Mouse (Mus musculus) thymus, postnatal 4 days (tissue): Measurements from ENCODE around the gene Sapcd2.
A peak's percentile ranks its signal among the peaks of the same experiment; 100 is the strongest.

Source experiments
- DNase-seq: peaks from one replicate; pipeline ENCODE4 v3.0.0; 2021

Gene Sapcd2

DNA sequence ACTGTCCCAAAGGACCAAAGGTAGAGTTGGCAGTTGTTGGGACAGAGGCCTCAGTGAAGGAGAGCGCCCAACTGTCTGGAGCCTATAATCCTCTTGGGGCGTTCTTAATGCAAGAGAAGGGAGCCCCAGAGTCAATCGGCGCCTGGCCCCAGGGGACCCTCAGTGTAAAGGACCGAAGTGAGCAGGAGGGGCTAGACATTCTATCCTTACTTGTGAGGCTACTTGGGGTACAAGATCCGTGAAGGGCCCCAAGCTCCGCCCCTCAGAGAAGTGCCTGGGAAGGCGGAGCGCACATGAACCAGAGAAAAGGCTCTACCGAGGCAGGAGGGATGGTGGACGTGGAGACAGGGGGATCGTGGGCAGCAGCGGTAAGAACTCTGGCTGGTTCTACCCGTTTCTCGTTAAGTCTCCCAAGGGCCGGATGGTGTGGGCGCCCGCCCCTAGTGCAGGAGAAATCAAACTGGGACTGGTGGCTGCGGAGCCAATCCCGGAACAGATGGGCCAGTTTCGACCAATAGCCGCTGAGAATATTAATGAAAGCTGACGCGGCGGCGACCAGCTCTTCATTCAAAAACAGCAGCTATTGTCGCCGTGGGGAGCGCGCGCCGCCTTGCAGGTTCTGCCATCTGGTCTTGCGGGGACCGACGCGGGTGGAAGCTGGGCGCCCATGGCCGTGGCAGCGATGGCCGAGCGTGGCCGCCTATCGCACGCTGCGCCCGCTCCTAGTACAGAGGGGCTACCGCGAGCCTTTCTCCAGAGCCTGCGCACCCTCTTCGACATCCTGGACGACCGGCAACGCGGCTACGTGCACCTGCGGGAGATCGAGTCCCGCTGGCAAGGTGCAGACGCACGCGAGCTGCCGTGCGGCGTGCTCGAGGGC, at the start of gene Sapcd2:
TSS of gene Sapcd2 (plus strand) at position 558 of the 880 bp plus-strand sequence.
- peak; percentile 81 for DNase-seq

DNA sequence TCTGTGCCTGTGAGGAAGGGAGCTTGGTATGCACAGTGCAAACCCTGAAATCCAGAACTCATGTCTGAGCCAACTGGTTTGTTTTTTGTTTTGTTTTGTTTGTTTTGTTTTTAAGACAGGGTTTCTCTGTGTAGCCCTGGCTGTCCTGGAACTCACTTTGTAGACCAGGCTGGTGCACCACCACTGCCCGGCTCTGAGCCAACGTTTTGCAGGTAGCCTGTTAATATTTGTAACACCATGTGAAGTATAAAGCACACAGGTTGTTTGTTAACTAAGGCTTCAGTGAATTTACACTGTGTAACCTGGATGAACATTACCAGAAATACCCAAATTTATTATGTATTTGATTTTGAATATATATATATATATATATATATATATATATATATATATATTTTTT, 46.1 kb upstream of the Sapcd2 start:
- no peak for DNase-seq

DNA sequence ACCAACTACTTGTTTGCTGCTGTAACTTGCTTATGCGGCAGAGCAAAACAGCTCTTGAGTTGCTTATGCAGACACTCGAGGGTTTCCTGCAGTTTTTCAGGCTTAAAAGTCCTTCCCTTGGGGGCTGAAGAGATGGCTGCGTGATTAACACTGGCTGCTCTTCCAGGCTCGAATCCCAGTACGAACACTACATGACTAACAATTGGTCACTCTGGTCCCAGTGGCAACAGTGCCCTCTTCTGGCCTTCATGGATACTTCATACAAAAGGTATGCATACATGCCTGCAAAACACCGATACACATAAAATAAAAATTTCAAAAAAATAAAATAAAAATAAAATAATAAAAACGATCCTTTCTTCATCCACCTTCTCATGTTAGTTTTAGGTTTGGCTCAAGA, 43.7 kb upstream of the Sapcd2 start:
- DNase-seq = peak; percentile 33

DNA sequence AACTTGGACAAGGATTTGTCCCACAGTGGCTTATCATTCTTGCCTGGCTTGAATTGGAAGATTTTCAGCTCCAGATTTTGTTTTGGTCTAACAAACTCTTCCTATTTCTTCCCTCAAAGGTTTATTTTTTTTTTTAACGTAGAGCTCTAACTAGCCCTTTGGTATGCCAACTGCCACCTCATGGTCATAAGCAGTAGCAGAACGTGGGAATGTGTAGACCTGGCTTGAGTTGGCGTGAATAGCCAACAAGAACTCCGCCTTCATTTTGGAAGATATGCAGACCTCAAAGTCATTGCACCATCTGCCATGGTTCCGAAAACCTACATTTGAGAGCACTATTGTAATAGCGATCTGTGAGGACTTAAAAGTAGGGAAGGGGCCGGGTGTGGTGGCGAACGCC, 40.7 kb upstream of the Sapcd2 start:
- DNase-seq = no peak

DNA sequence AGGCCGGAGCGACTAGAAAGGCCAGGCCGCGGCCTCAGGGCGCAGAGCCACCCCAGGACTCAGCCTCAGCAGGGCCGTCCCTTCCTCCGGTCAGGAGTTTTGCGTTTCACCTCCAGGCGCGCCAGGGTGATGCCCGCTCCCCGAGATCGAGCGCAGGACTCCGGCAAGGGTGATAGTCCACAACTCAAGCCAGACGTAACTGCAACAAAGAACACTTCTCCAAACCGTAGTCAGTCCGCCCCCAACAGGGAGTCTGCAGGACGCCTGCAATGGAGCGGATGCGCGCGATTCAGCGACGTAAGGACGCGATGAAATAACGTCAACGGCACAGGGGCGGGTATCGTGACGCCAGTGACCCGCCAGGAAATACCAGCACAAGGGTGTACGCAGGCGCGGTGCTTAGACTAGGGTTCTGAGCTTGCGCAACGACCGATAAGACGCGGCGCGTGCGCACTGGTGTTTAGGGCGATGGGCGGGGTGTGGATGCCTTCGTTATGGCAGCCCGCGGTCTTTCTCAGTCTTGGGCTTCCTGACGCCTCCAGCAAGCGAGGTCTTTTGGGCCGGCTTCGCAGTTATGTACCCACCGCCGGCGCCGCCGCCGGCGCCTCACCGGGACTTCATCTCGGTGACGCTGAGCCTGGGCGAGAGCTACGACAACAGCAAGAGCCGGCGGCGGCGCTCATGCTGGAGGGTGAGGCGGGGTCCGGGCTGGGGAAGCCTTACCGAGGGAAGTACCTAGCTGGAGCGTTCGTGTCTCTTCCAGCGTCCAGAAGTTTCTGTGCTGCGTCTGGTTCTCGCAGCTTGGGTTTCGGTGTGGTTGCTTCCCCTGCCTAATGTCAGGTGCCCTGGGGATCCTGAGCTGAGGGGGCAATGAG, 39.6 kb upstream of the Sapcd2 start, which contains the start of gene Man1b1:
TSS of gene Man1b1 (plus strand) at position 53 of the 875 bp plus-strand sequence.
- peak; percentile 100 for DNase-seq

DNA sequence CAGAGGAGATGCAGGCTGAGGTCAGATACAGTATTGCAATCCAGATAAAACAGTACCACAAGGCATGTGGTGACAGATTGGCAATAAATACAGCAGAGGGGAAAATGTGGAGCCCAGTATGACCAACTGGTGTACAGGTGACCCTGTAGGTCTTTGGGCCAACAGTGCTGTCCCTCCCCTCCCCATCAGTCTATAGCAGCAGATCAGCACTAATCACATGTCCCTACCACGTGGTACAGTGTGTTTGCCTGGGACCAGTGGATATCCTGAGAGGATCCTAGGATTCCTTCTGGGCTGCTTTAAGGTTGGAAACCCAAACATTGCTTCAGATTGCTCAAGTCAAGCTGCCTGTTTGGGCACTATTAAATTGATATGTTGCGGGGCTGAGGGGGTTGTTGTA, 38.6 kb upstream of the Sapcd2 start:
- no peak for DNase-seq

DNA sequence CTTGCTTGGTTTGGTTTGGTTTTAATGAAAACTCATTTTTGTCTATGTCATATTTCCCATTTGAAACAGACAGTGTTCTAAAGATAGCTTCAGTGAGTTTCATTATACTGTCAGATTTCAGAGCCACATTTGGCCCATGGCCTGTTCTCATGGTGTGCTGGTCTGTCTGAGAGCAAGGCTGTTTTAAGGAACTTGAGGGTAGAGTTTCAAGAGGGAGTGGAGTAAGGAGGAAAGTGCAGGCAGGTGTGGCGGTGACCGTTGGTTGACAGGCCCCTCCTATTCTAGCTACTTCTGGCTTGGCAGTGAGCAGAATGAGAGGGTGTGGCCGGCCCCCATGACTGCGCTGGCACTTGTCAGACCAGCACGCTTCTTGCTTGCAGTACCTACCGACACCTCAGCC, 33.8 kb upstream of the Sapcd2 start:
- DNase-seq = no peak

DNA sequence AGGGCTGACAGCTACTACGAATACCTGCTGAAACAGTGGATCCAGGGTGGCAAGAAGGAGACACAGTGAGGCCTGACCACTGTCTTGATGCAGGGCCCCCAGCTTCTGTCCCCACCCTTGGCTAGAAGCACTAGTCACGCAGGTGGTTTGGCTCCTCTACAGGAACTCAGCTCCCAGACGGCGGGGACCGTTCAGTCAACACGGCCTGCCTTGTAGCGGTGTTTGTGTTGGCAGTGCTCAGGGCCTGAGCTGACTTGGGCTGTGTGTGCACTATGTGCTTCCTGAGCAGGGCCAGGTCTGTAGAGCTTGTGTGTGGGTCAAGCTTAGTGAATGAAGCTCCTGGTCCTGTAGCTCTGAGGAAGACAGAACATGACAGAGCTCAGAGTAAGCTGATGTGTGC, 24.0 kb upstream of the Sapcd2 start:
- no peak for DNase-seq

DNA sequence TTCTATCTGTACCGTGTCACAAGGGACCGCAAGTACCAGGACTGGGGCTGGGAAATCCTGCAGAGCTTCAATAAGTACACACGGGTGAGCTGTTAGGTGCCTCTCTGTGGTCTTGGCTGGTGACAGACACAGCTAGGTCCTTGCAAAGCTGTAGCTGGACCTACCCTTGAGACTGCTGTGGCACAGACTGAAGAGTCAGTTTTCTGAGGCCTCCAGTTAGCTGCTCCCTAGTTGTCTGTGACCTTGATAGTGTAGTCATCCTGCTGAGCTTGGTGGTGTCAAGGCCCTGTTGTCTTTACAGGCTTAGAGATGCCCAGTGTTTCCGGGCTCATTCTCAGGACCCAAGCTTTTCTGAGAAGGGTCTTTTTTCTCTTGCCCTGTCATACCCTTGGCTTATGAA, 22.6 kb upstream of the Sapcd2 start:
- no peak for DNase-seq

DNA sequence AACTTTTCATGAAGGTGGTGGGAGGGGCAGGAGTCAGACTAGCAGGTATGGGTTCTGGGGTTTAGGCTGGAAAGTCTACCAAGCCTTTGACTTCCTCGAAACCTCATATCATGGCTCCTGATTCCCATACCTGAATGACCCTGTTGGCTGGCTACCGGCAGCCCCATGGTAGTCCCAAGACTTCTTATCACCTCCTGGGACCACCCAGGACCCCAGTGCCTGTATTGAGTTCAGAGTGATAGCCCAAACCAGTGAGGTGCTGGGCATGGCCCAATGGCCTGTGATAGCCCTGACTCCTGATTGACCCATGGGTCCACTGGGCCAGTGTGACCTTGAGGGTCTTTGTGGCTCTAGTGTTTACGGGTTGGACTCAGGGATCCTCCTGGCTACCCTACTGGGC, 21.4 kb upstream of the Sapcd2 start:
- DNase-seq = no peak

DNA sequence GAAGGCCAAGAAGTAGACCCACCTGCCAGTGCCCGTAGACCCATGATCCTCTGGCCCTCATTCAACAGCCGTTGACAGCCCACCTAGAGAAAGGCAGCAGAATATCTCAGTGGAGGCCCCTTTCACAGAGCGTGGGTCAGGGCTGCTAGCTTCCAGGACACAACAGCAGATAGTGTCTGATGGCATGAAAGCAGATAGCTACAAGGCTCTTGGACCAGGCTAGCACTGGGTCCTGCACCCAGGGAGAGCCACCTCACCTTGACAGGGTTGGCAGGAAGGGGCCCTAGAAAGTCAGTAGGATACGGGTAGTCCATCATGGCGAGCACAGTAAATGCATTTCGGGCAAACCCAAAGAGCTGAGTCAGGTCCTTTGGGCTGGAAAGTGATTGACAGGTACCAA, 17.9 kb upstream of the Sapcd2 start:
- no peak for DNase-seq

DNA sequence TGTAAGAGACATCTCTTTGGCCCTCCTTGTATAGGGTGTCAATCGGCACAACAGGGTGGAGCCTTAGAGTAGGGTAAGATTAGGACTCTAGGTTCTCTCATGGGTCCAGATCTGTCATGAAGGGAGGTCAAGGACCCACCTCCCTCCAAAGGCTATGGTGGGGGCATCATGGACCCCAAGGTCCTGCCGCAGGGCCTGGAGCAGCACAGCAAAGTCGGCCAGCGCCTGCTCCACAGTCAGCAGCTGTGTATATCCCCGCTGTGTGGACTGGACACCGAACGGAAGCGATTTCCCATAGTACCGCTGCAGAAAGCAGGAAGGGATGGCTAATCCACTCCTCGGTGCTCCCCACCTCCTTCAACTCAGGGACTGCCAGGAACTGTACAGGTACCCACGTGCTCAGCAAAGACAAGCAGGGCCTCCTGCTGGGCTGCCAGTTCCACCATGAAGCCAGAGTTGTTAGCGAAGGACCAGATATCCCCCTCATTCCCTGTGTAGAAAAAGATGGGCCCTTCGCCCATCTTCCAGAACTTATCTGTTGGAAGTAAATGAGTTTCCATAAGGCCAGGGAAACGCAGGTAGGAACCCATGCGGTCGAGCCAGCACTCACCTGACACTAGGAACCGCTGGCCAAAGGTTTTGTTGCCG, 16.6 kb upstream of the Sapcd2 start:
- DNase-seq = no peak

DNA sequence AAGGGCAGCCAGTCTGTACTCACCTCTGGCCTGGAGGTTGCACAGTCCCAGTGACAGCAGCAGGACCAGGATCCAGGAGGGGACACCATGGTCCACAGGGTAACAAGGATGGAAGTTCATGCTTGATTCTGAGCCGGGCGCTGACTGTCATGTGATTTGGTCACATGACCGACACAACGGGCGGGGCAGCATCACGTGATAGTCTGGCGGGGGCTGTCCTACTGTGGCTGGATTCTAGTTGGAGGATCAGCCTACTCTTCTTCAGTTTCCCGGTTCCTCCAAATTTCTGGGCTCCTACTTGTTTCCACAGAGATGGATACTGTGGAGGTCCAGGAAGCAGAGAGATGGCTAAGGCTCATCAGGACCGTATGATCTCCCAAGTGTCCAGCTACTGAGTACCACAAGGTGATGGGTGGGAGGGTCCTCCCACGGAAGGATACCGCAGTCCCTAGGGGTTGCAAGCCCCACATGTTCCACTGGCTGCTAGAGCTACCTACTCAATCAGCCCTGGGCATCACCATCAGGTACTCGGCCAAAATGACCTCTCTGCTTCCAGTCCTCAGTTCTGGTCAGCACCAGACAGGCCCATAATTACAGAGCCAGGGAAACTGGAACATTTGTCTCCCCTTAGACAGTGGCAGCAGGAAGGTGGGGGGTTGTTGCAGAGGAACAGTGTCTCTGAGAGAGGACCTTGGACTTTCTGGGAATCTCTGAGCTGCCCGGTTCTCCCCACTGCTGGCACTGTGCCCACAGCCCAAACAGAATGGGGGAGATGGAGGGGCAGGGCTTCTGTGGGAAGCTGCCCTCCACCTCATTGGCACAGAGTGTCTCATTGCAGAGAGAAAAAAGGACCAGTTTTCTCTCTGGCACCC, 15.7 kb upstream of the Sapcd2 start, which contains the start of gene Dpp7:
TSS of gene Dpp7 (minus strand) at position 152 of the 872 bp plus-strand sequence.
- peak; percentile 79 for DNase-seq

DNA sequence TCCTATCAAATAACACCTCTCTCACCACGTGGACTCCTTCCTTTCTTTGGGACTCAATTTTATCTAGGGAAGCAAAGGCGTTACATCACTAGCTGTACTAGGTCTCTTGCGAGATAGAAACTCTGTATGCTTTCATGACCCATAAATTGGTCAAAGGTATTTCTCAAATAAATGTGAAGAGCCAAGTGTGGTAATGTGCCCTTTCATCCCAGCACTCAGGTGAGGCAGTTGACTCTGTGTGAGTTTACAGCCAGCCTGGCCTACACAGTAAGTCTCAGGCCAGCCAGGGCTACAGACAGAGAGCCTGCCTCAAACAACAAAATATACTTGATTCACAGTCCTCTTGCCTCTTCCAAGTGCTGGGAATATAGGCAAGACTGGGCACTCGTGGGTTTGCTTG, 12.3 kb upstream of the Sapcd2 start:
- no peak for DNase-seq

DNA sequence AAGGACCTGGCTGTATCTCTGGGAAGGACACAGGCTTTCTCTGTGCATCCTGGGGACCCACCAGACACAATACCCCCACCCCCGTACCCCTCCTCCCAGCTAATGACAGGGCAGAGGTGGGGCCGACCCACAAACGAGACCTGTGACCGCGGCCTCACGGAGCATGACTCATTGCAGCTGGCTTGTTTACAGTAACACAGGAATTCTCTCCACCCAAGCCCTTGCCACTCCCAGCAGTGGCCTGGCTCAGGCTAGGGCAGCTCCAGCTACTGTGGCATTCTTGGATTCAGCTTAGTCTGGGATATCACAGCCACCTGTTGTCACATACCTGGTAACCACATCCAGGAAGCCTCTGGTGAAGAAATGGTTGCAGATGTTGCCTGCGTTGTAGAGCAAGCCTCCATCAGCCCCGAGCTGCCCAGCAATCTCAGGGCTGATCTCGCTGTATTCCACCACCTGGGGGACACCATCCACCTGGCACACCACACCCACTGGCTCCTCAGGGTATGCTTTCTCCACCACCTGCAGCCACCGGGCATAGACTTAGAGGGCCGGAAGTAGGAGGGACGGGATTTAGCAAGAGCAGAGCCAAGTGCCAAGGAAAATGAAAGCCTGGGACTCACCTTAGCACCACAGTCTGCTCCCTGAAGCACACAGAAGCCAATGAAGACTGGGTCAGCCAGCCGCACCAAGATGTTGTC, 8.5 kb upstream of the Sapcd2 start:
- no peak for DNase-seq

DNA sequence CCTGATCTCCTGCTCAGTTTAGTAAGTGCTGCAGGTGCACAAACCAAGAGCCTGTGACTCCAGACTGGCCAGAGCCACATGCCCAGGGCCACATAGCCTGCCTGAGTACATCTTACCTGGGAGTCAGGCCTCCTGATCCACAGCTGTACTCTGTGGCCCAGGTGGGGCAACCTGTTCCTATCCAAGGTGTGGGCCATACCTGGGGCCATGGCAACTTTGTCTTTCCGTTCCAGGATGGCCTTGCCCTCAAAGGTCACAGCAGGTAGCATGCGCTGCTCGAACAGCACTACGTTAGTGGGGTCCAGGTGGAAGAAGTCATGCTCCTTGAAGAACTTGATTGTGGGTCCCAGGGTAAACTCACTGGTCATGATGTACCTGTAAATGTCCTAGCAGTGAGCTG, 7.8 kb upstream of the Sapcd2 start:
- DNase-seq = no peak

DNA sequence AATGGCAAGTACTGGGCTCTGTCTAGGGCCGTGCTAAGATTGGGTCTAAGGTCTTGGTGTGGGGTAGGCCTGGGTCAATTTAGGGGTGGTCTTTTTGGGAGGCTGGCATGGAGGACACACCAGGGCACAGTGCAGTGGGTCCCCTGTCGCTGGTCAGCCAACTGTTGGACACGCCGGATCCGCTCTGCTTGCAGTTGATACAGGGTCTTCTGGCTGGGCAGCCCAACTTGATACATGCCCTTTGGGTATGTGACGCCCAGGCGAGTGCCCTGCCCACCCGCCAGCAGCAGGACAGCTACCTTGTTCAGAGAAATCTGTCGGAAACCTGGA, 7.4 kb upstream of the Sapcd2 start:
- no peak for DNase-seq

DNA sequence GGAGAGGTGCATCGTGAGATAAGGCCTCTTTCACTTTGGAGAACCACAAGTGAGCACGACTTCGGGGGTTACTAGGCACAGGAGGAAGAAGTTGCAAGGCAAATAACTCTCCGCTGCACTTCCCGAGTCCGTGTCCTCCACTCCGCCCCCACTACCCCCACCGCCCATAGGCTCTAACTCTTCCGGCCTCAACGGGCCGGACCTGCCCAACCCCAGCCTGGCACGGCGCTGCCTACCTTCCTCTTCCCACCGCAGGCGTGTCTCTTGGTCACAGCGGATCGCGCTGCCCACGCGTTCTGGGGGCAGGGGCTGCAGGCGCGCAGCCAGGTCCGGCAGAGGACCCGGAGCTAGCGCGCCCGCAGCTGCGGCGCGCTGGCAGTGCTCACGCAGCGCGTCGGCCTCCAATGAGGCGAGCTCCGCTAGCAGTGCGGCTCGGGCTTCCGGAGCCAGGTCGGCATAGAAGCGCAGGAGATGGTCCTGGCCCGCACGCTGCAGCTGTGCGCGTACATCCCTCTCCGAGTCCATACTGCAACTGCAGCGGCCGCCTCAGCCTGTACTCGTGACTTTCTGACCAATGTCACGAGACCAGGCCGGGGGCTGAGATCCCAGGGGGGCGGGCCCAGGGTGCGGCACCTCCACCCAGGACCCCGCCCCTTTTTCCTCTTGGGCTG, 6.9 kb upstream of the Sapcd2 start, which contains the start of gene Uap1l1:
TSS of gene Uap1l1 (minus strand) at position 592 of the 671 bp plus-strand sequence.
- peak; percentile 69 for DNase-seq

DNA sequence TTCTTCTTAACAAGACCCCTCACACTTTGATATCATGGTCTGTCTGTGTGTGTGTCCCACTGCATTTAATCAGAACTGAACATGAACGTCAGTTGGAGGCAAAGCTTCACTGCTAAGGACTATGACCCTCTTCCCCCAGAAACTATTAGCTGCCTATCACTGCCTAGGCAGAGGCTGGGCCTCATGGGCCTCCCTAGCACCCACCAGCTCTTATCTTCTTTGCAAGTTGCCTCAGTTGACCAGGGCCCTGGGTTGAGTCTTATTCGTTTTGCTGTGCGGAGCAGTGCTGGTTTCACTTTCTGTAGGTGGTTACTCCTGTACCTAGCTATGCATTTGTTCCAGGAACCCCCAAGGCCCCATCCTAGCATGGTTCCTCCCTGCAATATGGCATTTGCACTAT, 2.1 kb upstream of the Sapcd2 start:
- no peak for DNase-seq

DNA sequence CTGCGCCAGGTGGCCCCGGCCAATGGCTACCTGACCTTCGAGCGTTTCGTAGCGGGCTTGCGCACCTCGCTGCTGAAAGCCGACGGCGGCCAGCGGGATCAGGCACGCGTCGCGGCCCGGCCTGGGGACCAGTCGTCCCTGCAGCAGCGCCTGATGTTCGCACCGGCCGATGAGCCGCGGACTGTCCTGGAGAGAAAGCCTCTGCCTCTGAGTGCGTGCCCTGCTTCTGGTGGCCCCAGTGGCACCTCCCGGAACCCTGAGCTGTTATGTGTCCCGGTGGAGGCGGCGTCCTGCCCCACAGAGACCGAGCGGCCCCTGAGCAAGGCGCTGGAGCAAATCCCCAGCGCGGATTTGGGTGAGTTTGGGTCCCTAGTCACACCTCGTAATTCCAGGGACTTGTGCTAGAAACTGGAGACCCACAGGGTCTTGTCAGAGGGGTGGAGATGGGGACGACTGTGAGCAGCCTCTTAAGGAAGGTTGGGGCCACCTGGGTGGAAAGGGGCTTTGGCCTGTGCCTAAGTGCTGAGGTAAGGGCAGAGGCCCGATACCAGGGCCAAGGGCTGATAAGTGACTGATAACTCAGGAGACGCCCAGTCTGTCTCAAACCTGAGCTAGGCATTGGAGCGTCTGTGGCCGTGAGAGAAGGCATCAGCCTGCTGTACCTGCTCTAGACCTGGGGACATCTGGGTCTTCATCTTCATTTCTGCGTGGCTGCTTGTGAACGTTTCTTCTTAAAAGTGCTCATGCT, 697 bp downstream of the Sapcd2 start:
- DNase-seq = no peak
